8 mouse cellular contexts compared by ENCODE assay signal in genomic region chr16:29560869-29561268, GRCm38 (mm10). TPM values are rescaled to one million over a fixed set of nuclear protein-coding genes. Genes with fewer than 3 reads are reported as not detected.
A peak's percentile ranks its signal among the peaks of the same experiment; 100 is the strongest.
DNase-seq lines count a peak whose midpoint lies in the region; ATAC-seq and TF ChIP-seq lines count a peak whose summit lies in the region.

No protein-coding gene starts in this region.

- no peak overlapping the region for H3K27ac ChIP-seq in testis, adult 2 months (ENCODE audit: control insufficient read depth, insufficient read depth, low read depth, low read length)
- H3K27ac ChIP-seq in liver, embryonic 14.5 days, result no peak overlapping the region
- H3K27ac ChIP-seq in neural tube, embryonic 15.5 days (replicated peaks), result no peak overlapping the region

- whole genome bisulfite sequencing in liver, embryonic 14.5 days (ENCODE audit: insufficient replicate concordance), result 5% methylated on average over 7 of the region's 7 CpGs
- WGBS in neural tube, embryonic 15.5 days, result 4% methylated on average over 7 of the region's 7 CpGs

- H3K4me3 ChIP-seq in testis, adult 2 months (ENCODE audit: control insufficient read depth, low read depth, low read length), result no peak overlapping the region
- no peak overlapping the region for H3K4me3 ChIP-seq in liver, embryonic 14.5 days (ENCODE audit: insufficient read depth in 1 of 2, low read depth in 2 of 2, low read length in 2 of 2)
- no peak overlapping the region for H3K4me3 ChIP-seq in neural tube, embryonic 15.5 days (replicated peaks)

- no peaks in the 10 kb centered on the region for H3K36me3 ChIP-seq in testis, adult 2 months (ENCODE audit: control insufficient read depth, insufficient read depth, low read length)
- no peaks in the 10 kb centered on the region for H3K36me3 ChIP-seq in liver, embryonic 14.5 days (replicated peaks; ENCODE audit: control insufficient read depth, insufficient read depth, low read depth)
- no peaks in the 10 kb centered on the region for H3K36me3 ChIP-seq in neural tube, embryonic 15.5 days

- TF ChIP-seq POLR2A in testis, adult 2 months (IDR thresholded peaks at IDR 0.05; ENCODE audit: control insufficient read depth, low read depth, low read length), result no peak

- no peaks in the 10 kb centered on the region for H3K27me3 ChIP-seq in testis, adult 2 months (ENCODE audit: control insufficient read depth, insufficient read depth, low read length)
- H3K27me3 ChIP-seq in liver, embryonic 14.5 days (ENCODE audit: control insufficient read depth, insufficient read depth, low read length), result no peaks in the 10 kb centered on the region
- H3K27me3 ChIP-seq in neural tube, embryonic 15.5 days (replicated peaks), result 0 out of 2 replicates have a peak, but pooled peaks cover 2% of the 10 kb centered on the region

- DNase-seq in testis, postnatal 10 days (ENCODE audit: low spot score), result no peak
- peak; percentile 36 for DNase-seq in cerebellum, adult 9-11 months
- DNase-seq in kidney, adult 8-10 months, result peak; percentile 33 to 35
- DNase-seq in liver, embryonic 14.5 days (ENCODE audit: low read depth in 3 of 3, low spot score in 3 of 3), result peak in 1 of 3 experiments; percentile 23
- no peak for DNase-seq in ovary, postnatal 36 days (ENCODE audit: low spot score)

- peak; percentile 15; the same call in 1 of the 2 replicates for TF ChIP-seq CTCF in testis, adult 2 months (IDR thresholded peaks at IDR 0.05; ENCODE audit: control insufficient read depth, insufficient read depth, insufficient replicate concordance, low read depth, low read length)
- peak; percentile 56; the same call in 1 of the 2 replicates for TF ChIP-seq CTCF in liver, embryonic 14.5 days (IDR thresholded peaks at IDR 0.05; ENCODE audit: low read depth)

- peaks cover 2% of the 10 kb centered on the region; the same call in 1 of the 2 replicates for H3K4me1 ChIP-seq in testis, adult 2 months (ENCODE audit: control insufficient read depth, insufficient read depth, low read length)
- no peaks in the 10 kb centered on the region for H3K4me1 ChIP-seq in liver, embryonic 14.5 days (replicated peaks; ENCODE audit: control insufficient read depth in 2 of 2, insufficient read depth in 2 of 2, low read length in 1 of 2)
- H3K4me1 ChIP-seq in neural tube, embryonic 15.5 days, result 0 out of 2 replicates have a peak, but pooled peaks cover 3% of the 10 kb centered on the region

- H3K9ac ChIP-seq in liver, embryonic 14.5 days (replicated peaks), result no peak overlapping the region
- H3K9ac ChIP-seq in neural tube, embryonic 15.5 days (replicated peaks), result no peak overlapping the region

- H3K9me3 ChIP-seq in liver, embryonic 14.5 days (ENCODE audit: control insufficient read depth, low read length), result no peaks in the 10 kb centered on the region
- no peaks in the 10 kb centered on the region for H3K9me3 ChIP-seq in neural tube, embryonic 15.5 days (replicated peaks)

- TF ChIP-seq EP300 in liver, embryonic 14.5 days (IDR thresholded peaks at IDR 0.05; ENCODE audit: low read depth), result no peak

- peak; percentile 56 for ATAC-seq in granulocyte monocyte progenitor cell, adult 5-6 weeks (replicated peaks; ENCODE audit: poor library complexity, severe bottlenecking)
- no peak for ATAC-seq in liver, embryonic 14.5 days (ENCODE audit: insufficient read depth)
- no peak for ATAC-seq in neural tube, embryonic 15.5 days (ENCODE audit: low FRiP score)

- no peak overlapping the region for H3K4me2 ChIP-seq in liver, embryonic 14.5 days (ENCODE audit: low read depth)
- H3K4me2 ChIP-seq in neural tube, embryonic 15.5 days, result peak overlapping the region; percentile 42

RNA-seq across cellular contexts. Expression of gene Atp13a4, which starts 16.2 kb away (rescaled TPM):
- polyA plus RNA-seq in testis, adult 2 months (2012; rRNA removed), result 3.9 and 7.4 TPM in 2 replicates
- total RNA-seq in granulocyte monocyte progenitor cell, adult 5-6 weeks (2014; fragmentation: Nextera tagmentation), result not detected in 2 replicates
- total RNA-seq in granulocyte monocyte progenitor cell, adult 5-6 weeks (2017), result not detected in 2 replicates
- polyA plus RNA-seq in liver, embryonic 14.5 days (2012; rRNA removed), result not detected in 2 replicates
- polyA plus RNA-seq in liver, embryonic 14.5 days (2014; fragmentation: Nextera tagmentation; extraction: Ambion mirVana), result not detected in 2 replicates
- polyA plus RNA-seq in neural tube, embryonic 15.5 days (2015; fragmentation: Nextera tagmentation; extraction: Ambion mirVana), result 0.64 and 0.90 TPM in 2 replicates

RNA-seq across cellular contexts. Expression of gene Opa1, which starts 18.3 kb away (rescaled TPM):
- polyA plus RNA-seq in testis, adult 2 months (2012; rRNA removed), result 7.2 and 7.9 TPM in 2 replicates
- total RNA-seq in granulocyte monocyte progenitor cell, adult 5-6 weeks (2014; fragmentation: Nextera tagmentation), result 35.6 and 35.8 TPM in 2 replicates
- 75.5 and 83.8 TPM in 2 replicates for total RNA-seq in granulocyte monocyte progenitor cell, adult 5-6 weeks (2017)
- polyA plus RNA-seq in liver, embryonic 14.5 days (2012; rRNA removed), result 5.1 and 9.6 TPM in 2 replicates
- 17.0 and 20.5 TPM in 2 replicates for polyA plus RNA-seq in liver, embryonic 14.5 days (2014; fragmentation: Nextera tagmentation; extraction: Ambion mirVana)
- 36.5 and 39.3 TPM in 2 replicates for polyA plus RNA-seq in neural tube, embryonic 15.5 days (2015; fragmentation: Nextera tagmentation; extraction: Ambion mirVana)

Comparison
In these comparisons a context has a peak if more than half of its experiments do, and no peak if none do; other contexts are left out.
1. DNase-seq: peak in cerebellum, adult 9-11 months (single experiment) and kidney, adult 8-10 months (2 of 2); none in testis, postnatal 10 days (single experiment) and ovary, postnatal 36 days (single experiment).